Comparison of ENCODE assay signal across 9 mouse cellular contexts in genomic region chr5:100079931-100080275, GRCm38 (mm10). TPM values are rescaled to one million over a fixed set of nuclear protein-coding genes. Genes with fewer than 3 reads are reported as not detected.
DNase-seq lines count a peak whose midpoint lies in the region; ATAC-seq and TF ChIP-seq lines count a peak whose summit lies in the region.
"Had no signal": no experiment of that assay in that cellular context is flagged by ENCODE, and none has a peak within 500 bp of the region (broad histone marks: within the 10 kb centered on the region; RNA-seq: fewer than 3 reads in every experiment).

No protein-coding gene starts in this region.

- H3K4me2 ChIP-seq in forebrain, embryonic 16.5 days (ENCODE audit: low read length), result no peak overlapping the region
- peak overlapping the region; percentile 67 for H3K4me2 ChIP-seq in intestine, postnatal 0 days (replicated peaks; ENCODE audit: low read depth)

- 0 out of 2 replicates have a peak, but pooled peaks cover 2% of the 10 kb centered on the region for H3K36me3 ChIP-seq in forebrain, embryonic 10.5 days (replicated peaks)
- no peaks in the 10 kb centered on the region for H3K36me3 ChIP-seq in forebrain, embryonic 16.5 days (ENCODE audit: control insufficient read depth, insufficient read depth)
- no peaks in the 10 kb centered on the region for H3K36me3 ChIP-seq in intestine, postnatal 0 days (ENCODE audit: control insufficient read depth, insufficient read depth)
- H3K36me3 ChIP-seq: liver, embryonic 13.5 days had no signal

- H3K4me3 ChIP-seq in forebrain, embryonic 10.5 days, result peak overlapping the region; percentile 44; the same call in 1 of the 2 replicates
- no peak overlapping the region for H3K4me3 ChIP-seq in forebrain, embryonic 16.5 days (replicated peaks; ENCODE audit: low read length)
- peak overlapping the region; percentile 29; the same call in 1 of the 2 replicates for H3K4me3 ChIP-seq in intestine, postnatal 0 days (ENCODE audit: low read depth, low read length)

- WGBS in forebrain, embryonic 10.5 days, result 84% methylated on average over 8 of the region's 8 CpGs
- whole genome bisulfite sequencing in forebrain, embryonic 16.5 days, result 73% methylated on average over 8 of the region's 8 CpGs
- 72% methylated on average over 8 of the region's 8 CpGs for WGBS in intestine, postnatal 0 days

- H3K9me3 ChIP-seq in forebrain, embryonic 10.5 days, result no peaks in the 10 kb centered on the region
- no peaks in the 10 kb centered on the region for H3K9me3 ChIP-seq in forebrain, embryonic 16.5 days (ENCODE audit: control insufficient read depth, low read length)
- no peaks in the 10 kb centered on the region for H3K9me3 ChIP-seq in intestine, postnatal 0 days (ENCODE audit: control insufficient read depth)
- H3K9me3 ChIP-seq: liver, embryonic 13.5 days had no signal

- H3K27me3 ChIP-seq in forebrain, embryonic 10.5 days (ENCODE audit: poor library complexity, severe bottlenecking), result no peaks in the 10 kb centered on the region
- no peaks in the 10 kb centered on the region for H3K27me3 ChIP-seq in forebrain, embryonic 16.5 days (replicated peaks; ENCODE audit: control insufficient read depth, insufficient read depth, low read length)
- H3K27me3 ChIP-seq in intestine, postnatal 0 days (replicated peaks; ENCODE audit: control insufficient read depth, insufficient read depth, low read length), result no peaks in the 10 kb centered on the region

- H3K27ac ChIP-seq in forebrain, embryonic 10.5 days, result no peak overlapping the region
- H3K27ac ChIP-seq in forebrain, embryonic 16.5 days (ENCODE audit: low read length), result no peak overlapping the region
- H3K27ac ChIP-seq in intestine, postnatal 0 days (ENCODE audit: low read depth, low read length), result no peak overlapping the region
- H3K27ac ChIP-seq: liver, embryonic 13.5 days had no signal

- intact Hi-C loops in left cerebral cortex, postnatal 36 days (cut with DNase I), result no loop called here

- no peak for DNase-seq in forebrain, embryonic 10.5 days (ENCODE audit: extremely low spot score, low spot score)
- DNase-seq in kidney, postnatal 36 days, result peak; percentile 11
- DNase-seq in kidney, adult 18-20 months, result no peak
- DNase-seq in retina, embryonic 14.5 days (ENCODE audit: low spot score), result peak; percentile 63
- DNase-seq in MN1 (ENCODE audit: low spot score), result no peak
- no peak for DNase-seq in left cerebral cortex, postnatal 36 days (ENCODE audit: low spot score in 2 of 2)
- DNase-seq: liver, embryonic 13.5 days had no signal

- ATAC-seq in forebrain, embryonic 16.5 days, result no peak
- ATAC-seq in intestine, postnatal 0 days, result no peak

- TF ChIP-seq CTCF in intestine, postnatal 0 days (IDR thresholded peaks at IDR 0.05; ENCODE audit: low read depth), result 0 out of 2 replicates have a peak, but pooled peaks have one; percentile 4

- no peak overlapping the region for H3K9ac ChIP-seq in forebrain, embryonic 16.5 days (replicated peaks; ENCODE audit: low read depth, low read length)
- no peak overlapping the region for H3K9ac ChIP-seq in intestine, postnatal 0 days (ENCODE audit: low read depth, low read length)
- H3K9ac ChIP-seq: liver, embryonic 13.5 days had no signal

- H3K4me1 ChIP-seq in forebrain, embryonic 10.5 days, result peaks cover 20% of the 10 kb centered on the region
- H3K4me1 ChIP-seq in forebrain, embryonic 16.5 days (replicated peaks; ENCODE audit: control insufficient read depth, insufficient read depth, low read length), result peaks cover 18% of the 10 kb centered on the region
- peaks cover 2% of the 10 kb centered on the region; the same call in 1 of the 2 replicates for H3K4me1 ChIP-seq in intestine, postnatal 0 days (replicated peaks; ENCODE audit: control insufficient read depth, insufficient read depth, low read length)

RNA-seq across cellular contexts. Expression of gene Enoph1, which starts 40.1 kb away (rescaled TPM):
- 62.8 and 66.9 TPM in 2 replicates for polyA plus RNA-seq in forebrain, embryonic 10.5 days (2016; fragmentation: Nextera tagmentation; extraction: Ambion mirVana)
- polyA plus RNA-seq in forebrain, embryonic 16.5 days (2015; fragmentation: Nextera tagmentation; extraction: Ambion mirVana), result 68.0 and 69.1 TPM in 2 replicates
- polyA plus RNA-seq in intestine, postnatal 0 days (2015; fragmentation: Nextera tagmentation; extraction: Ambion mirVana), result 26.6 TPM in 2 replicates
- total RNA-seq in left cerebral cortex, postnatal 36 days (2021), result 10 to 100 TPM; 51.6 to 54.5 TPM

RNA-seq across cellular contexts. Expression of gene Hnrnpdl, which starts 40.4 kb away (rescaled TPM):
- 246 and 247 TPM in 2 replicates for polyA plus RNA-seq in forebrain, embryonic 10.5 days (2016; fragmentation: Nextera tagmentation; extraction: Ambion mirVana)
- polyA plus RNA-seq in forebrain, embryonic 16.5 days (2015; fragmentation: Nextera tagmentation; extraction: Ambion mirVana), result 246 and 250 TPM in 2 replicates
- 61.6 and 63.2 TPM in 2 replicates for polyA plus RNA-seq in intestine, postnatal 0 days (2015; fragmentation: Nextera tagmentation; extraction: Ambion mirVana)
- 100 to 1,000 TPM; 158 to 173 TPM for total RNA-seq in left cerebral cortex, postnatal 36 days (2021)

Comparison
In these comparisons a context has a peak if more than half of its experiments do, and no peak if none do; other contexts are left out.
1. DNase-seq: peak in kidney, postnatal 36 days (2 of 2) and retina, embryonic 14.5 days (single experiment); none in forebrain, embryonic 10.5 days (single experiment), kidney, adult 18-20 months (single experiment), MN1 (single experiment) and left cerebral cortex, postnatal 36 days (0 of 2).